Mouse (Mus musculus) neural tube, embryonic 11.5 days (tissue): ENCODE data around the gene Ggps1. TPM values are rescaled to one million over a fixed set of nuclear protein-coding genes. Genes with fewer than 3 reads are reported as not detected.
A peak's percentile ranks its signal among the peaks of the same experiment; 100 is the strongest.

ENCODE experiments used
- ATAC-seq: fragments of 200-750 bp; cut with Nextera tagmentation; 2 replicates; pipeline ENCODE4 v1.8.0; 2017; ENCODE audit warnings: moderate number of reproducible peaks, mild to moderate bottlenecking, moderate TSS enrichment, moderate library complexity; ENCODE audit not compliant: insufficient read depth, low FRiP score, low TSS enrichment
- DNase-seq: peaks from one replicate; pipeline ENCODE4 v3.0.0-alpha.2; 2015; ENCODE audit warnings: low spot score
- H3K27ac ChIP-seq: fragments of 300-500 bp; sonication (generic); 2 replicates; pipeline ENCODE4 v1.5.1; 2014; ENCODE audit warnings: low read depth, mild to moderate bottlenecking, low read length
- H3K27me3 ChIP-seq: fragments of 300-500 bp; sonication (generic); 2 replicates; pipeline ENCODE4 v1.6.1; 2014; ENCODE audit warnings: mild to moderate bottlenecking, low read length, mixed read lengths; ENCODE audit not compliant: control insufficient read depth, insufficient read depth
- H3K36me3 ChIP-seq: fragments of 300-500 bp; sonication (generic); 2 replicates; pipeline ENCODE4 v1.6.1; 2014; ENCODE audit warnings: mild to moderate bottlenecking, low read length, moderate library complexity, mixed read lengths; ENCODE audit not compliant: control insufficient read depth, insufficient read depth
- H3K4me1 ChIP-seq: fragments of 300-500 bp; sonication (generic); 2 replicates; pipeline ENCODE4 v1.6.1; 2014; ENCODE audit warnings: low read length, mixed read lengths; ENCODE audit not compliant: control insufficient read depth, insufficient read depth
- H3K4me2 ChIP-seq: fragments of 300-500 bp; sonication (generic); 2 replicates; pipeline ENCODE4 v1.6.1; 2014; ENCODE audit warnings: low read depth, mild to moderate bottlenecking, moderate library complexity
- H3K4me3 ChIP-seq: fragments of 300-500 bp; sonication (generic); 2 replicates; pipeline ENCODE4 v1.5.1; 2014; ENCODE audit warnings: low read depth, low read length
- H3K9ac ChIP-seq: fragments of 300-500 bp; sonication (generic); 2 replicates; pipeline ENCODE4 v1.6.1; 2014; ENCODE audit warnings: mild to moderate bottlenecking, low read length
- H3K9me3 ChIP-seq: fragments of 300-500 bp; sonication (generic); 2 replicates; pipeline ENCODE4 v1.6.1; 2016; ENCODE audit warnings: low read length; ENCODE audit not compliant: control insufficient read depth
- WGBS: fragments of 180-500 bp; shearing (Covaris S2); extraction: QIAGEN DNeasy Blood & Tissue Kit; methylation state at CpG from one replicate; pipeline ENCODE4 v1.1.7; 2014; 5-methylcytosine and 5-hydroxymethylcytosine counted together
- polyA plus RNA-seq: library from polyadenylated mRNA; unstranded; fragments of >200 nt; fragmentation: Nextera tagmentation; extraction: Ambion mirVana; gene quantifications from 2 replicates; pipeline ENCODE4 v1.2.1, GENCODE M21; 2014

Ggps1 gene
- polyA plus RNA-seq, result 75.3 and 76.9 TPM in 2 replicates

- H3K27ac ChIP-seq, result peak within 1 kb of the TSS; percentile 95
- peak within 1 kb of the TSS; percentile 75 for H3K4me2 ChIP-seq
- no peaks in the 10 kb centered on the region for H3K9me3 ChIP-seq
- H3K9ac ChIP-seq, result peak within 1 kb of the TSS; percentile 98
- H3K36me3 ChIP-seq, result no peaks in the 10 kb centered on the region
- H3K4me1 ChIP-seq, result peaks cover 4% of the 10 kb centered on the region; the same call in 1 of the 2 replicates
- peak within 1 kb of the TSS; percentile 99 for H3K4me3 ChIP-seq
- peak; percentile 96 for ATAC-seq
- H3K27me3 ChIP-seq, result no peaks in the 10 kb centered on the region
- DNase-seq, result peak; percentile 95
- WGBS, result under 1% methylated on average over 63 of the region's 64 CpGs
Observed at GRCm38 (mm10) chr13:14063013-14063941, at the start of gene Ggps1, which contains the start of gene Arid4b. Gene Ggps1 (minus strand): TSS chr13:14063488. Gene Arid4b (plus strand): TSS chr13:14063232.

DNA sequence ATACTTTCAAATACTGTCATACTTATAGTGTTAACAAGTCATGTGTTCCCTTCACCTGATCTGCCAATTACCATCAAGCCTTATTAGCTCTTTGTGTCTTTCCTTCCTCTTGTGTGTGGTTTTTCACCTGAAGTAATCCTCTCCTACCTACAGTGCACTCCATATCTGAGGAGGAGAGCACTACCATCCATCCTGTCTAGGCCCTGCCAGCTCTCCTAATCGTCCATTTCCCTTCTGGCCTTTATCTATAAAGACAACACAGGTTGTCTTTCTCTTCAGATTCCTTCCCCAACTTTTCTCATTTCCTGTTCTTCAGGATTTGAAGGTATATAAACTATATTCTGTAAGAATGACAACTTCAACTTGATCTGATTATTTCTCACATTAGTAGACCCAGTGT lies 47.9 kb upstream of the Ggps1 start:
- ATAC-seq (no peak), DNase-seq (no peak)
- no peaks in the 10 kb centered on the region for H3K4me1 ChIP-seq
- H3K27me3 ChIP-seq, result no peaks in the 10 kb centered on the region
- H3K9ac ChIP-seq, result no peak overlapping the region
- no peak overlapping the region for H3K4me3 ChIP-seq
- H3K4me2 ChIP-seq, result no peak overlapping the region
- H3K27ac ChIP-seq, result no peak overlapping the region
- 81% methylated on average over 1 of the region's 1 CpGs for WGBS
- H3K36me3 ChIP-seq, result no peaks in the 10 kb centered on the region
- no peaks in the 10 kb centered on the region for H3K9me3 ChIP-seq

- WGBS, result 69% methylated on average over 2 of the region's 2 CpGs
- no peak overlapping the region for H3K27ac ChIP-seq
- H3K9me3 ChIP-seq, result no peaks in the 10 kb centered on the region
- no peaks in the 10 kb centered on the region for H3K36me3 ChIP-seq
- H3K27me3 ChIP-seq, result no peaks in the 10 kb centered on the region
- DNase-seq (no peak), ATAC-seq (no peak)
- H3K9ac ChIP-seq, result no peak overlapping the region
- H3K4me2 ChIP-seq, result no peak overlapping the region
- H3K4me3 ChIP-seq, result no peak overlapping the region
- no peaks in the 10 kb centered on the region for H3K4me1 ChIP-seq
Observed at GRCm38 (mm10) chr13:14110154-14110873, 47.0 kb upstream of the Ggps1 start.

DNA sequence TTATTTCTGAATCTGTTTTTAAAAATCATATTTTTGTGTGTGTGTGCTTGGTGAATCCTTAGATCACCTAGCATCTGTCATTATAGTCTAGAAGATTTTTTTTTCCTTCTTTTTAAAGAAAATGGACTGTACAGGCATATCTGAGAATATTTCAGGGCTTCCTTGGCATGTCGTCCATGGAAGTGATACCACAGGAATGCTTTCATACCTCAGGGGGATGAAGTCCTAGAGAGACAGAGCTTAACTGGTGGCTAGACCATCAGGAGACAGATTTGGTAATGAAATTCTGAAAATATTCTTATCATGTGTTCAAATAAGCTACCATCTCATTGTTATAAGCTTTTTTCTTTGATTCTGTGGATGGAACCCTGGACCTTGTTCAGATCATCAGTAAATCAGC lies 39.7 kb upstream of the Ggps1 start:
- ATAC-seq (no peak), DNase-seq (no peak)
- no peak overlapping the region for H3K27ac ChIP-seq
- WGBS, result 74% methylated on average over 1 of the region's 1 CpGs
- H3K4me2 ChIP-seq, result no peak overlapping the region
- H3K4me1 ChIP-seq, result no peaks in the 10 kb centered on the region
- no peak overlapping the region for H3K4me3 ChIP-seq
- H3K9ac ChIP-seq, result no peak overlapping the region
- H3K9me3 ChIP-seq, result no peaks in the 10 kb centered on the region
- H3K36me3 ChIP-seq, result no peaks in the 10 kb centered on the region
- no peaks in the 10 kb centered on the region for H3K27me3 ChIP-seq

- WGBS, result 100% methylated on average over 1 of the region's 1 CpGs
- H3K4me3 ChIP-seq, result no peak overlapping the region
- ATAC-seq (no peak), DNase-seq (no peak)
- H3K27ac ChIP-seq, result no peak overlapping the region
- H3K4me2 ChIP-seq, result no peak overlapping the region
- no peaks in the 10 kb centered on the region for H3K36me3 ChIP-seq
- no peaks in the 10 kb centered on the region for H3K9me3 ChIP-seq
- H3K4me1 ChIP-seq, result no peaks in the 10 kb centered on the region
- H3K27me3 ChIP-seq, result no peaks in the 10 kb centered on the region
- H3K9ac ChIP-seq, result no peak overlapping the region
Observed at GRCm38 (mm10) chr13:14088669-14089068, 25.4 kb upstream of the Ggps1 start.

- H3K4me3 ChIP-seq, result no peak overlapping the region
- no peak overlapping the region for H3K27ac ChIP-seq
- H3K36me3 ChIP-seq, result no peaks in the 10 kb centered on the region
- no peak overlapping the region for H3K9ac ChIP-seq
- H3K27me3 ChIP-seq, result no peaks in the 10 kb centered on the region
- DNase-seq (no peak), ATAC-seq (no peak)
- no peaks in the 10 kb centered on the region for H3K9me3 ChIP-seq
- 88% methylated on average over 1 of the region's 1 CpGs for WGBS
- no peaks in the 10 kb centered on the region for H3K4me1 ChIP-seq
- no peak overlapping the region for H3K4me2 ChIP-seq
Observed at GRCm38 (mm10) chr13:14075326-14075725, 12.0 kb upstream of the Ggps1 start.

GRCm38 (mm10) chr13:14074371-14074770 lies 11.1 kb upstream of the Ggps1 start:
- Histone ChIP-seq H3K4me3 (no peak overlapping the region), H3K27me3 (no peaks in the 10 kb centered on the region), H3K9me3 (no peaks in the 10 kb centered on the region), H3K36me3 (no peaks in the 10 kb centered on the region), H3K4me2 (no peak overlapping the region), H3K27ac (no peak overlapping the region), H3K4me1 (no peaks in the 10 kb centered on the region), H3K9ac (no peak overlapping the region)
- ATAC-seq (no peak), DNase-seq (no peak)
- 92% methylated on average over 1 of the region's 1 CpGs for WGBS

- Histone ChIP-seq H3K9ac (no peak overlapping the region), H3K27me3 (no peaks in the 10 kb centered on the region), H3K9me3 (no peaks in the 10 kb centered on the region), H3K27ac (no peak overlapping the region), H3K4me3 (no peak overlapping the region), H3K4me2 (no peak overlapping the region), H3K4me1 (no peaks in the 10 kb centered on the region), H3K36me3 (no peaks in the 10 kb centered on the region)
- DNase-seq (no peak), ATAC-seq (no peak)
- 88% methylated on average over 1 of the region's 1 CpGs for WGBS
Observed at GRCm38 (mm10) chr13:14069291-14069690, 6.0 kb upstream of the Ggps1 start.
